ENCODE assay signal across 8 mouse cellular contexts in the genomic region with DNA sequence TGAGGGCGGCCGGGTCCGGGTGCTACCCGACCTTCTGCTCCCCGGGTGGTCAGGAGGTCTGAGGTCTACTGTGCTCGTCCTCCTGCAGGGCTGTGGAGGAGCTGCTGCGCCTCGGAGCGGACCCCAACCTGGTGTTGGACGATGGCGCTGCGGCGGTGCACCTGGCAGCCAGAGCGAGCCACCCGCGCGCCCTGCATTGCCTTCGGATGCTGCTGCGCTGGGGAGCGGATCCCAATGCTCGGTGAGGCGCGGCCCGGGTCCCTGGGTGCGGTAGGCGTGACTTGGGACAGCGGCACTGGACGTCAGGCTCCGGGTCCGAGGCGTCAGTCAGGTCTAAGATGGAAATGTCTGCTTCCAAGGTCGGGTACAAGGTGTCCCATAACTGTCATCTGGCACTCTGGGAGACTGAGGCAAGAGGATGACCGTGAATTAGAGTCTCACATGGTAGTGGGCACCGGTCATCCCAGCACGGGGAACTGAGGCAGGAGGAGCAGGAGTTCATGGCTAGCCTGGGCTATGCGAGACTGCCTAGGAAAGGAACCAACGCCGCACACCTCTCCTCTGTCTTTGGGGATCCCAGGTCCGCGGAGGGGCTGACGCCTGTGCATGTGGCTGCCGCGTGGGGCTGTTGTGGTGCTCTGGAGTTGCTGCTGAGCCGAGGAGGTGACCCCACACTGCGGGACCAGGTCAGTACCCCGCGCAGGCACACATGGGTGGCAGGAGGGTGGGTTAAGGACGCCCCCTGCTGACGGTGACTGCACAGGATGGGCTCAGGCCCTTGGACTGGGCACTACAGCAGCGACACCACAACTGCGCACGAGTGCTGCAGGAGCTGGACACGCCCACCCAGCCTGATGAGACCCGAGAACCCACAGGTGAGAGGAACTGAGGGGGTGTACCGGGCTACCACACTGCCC. TPM values are rescaled to one million over a fixed set of nuclear protein-coding genes. Genes with fewer than 3 reads are reported as not detected.
DNase-seq lines count a peak whose midpoint lies in the region; ATAC-seq and TF ChIP-seq lines count a peak whose summit lies in the region.

No protein-coding gene starts in this region.

- peaks cover 26% of the 10 kb centered on the region for H3K4me1 ChIP-seq in heart, embryonic 15.5 days (replicated peaks)
- H3K4me1 ChIP-seq in kidney, postnatal 0 days (replicated peaks; ENCODE audit: insufficient read depth, low read length) = peaks cover 7% of the 10 kb centered on the region
- peaks cover 37% of the 10 kb centered on the region for H3K4me1 ChIP-seq in small intestine, adult 2 months (ENCODE audit: control insufficient read depth, insufficient read depth, insufficient read length, low read length)

- peak overlapping the region; percentile 74 for H3K9ac ChIP-seq in heart, embryonic 15.5 days
- H3K9ac ChIP-seq in kidney, postnatal 0 days (ENCODE audit: low read depth, low read length) = peak overlapping the region; percentile 58

- H3K36me3 ChIP-seq in C2C12 (ENCODE audit: control insufficient read depth, insufficient read depth) = peaks cover 29% of the 10 kb centered on the region
- peaks cover 18% of the 10 kb centered on the region; the same call in 1 of the 2 replicates for H3K36me3 ChIP-seq in heart, embryonic 15.5 days
- H3K36me3 ChIP-seq in kidney, postnatal 0 days (ENCODE audit: insufficient read depth, low read length) = 0 out of 2 replicates have a peak, but pooled peaks cover 4% of the 10 kb centered on the region
- H3K36me3 ChIP-seq in small intestine, adult 2 months (ENCODE audit: control insufficient read depth, insufficient read depth, low read length) = 0 out of 2 replicates have a peak, but pooled peaks cover 2% of the 10 kb centered on the region

- WGBS in heart, embryonic 15.5 days = 1% methylated on average over 55 of the region's 55 CpGs
- WGBS in kidney, postnatal 0 days = 1% methylated on average over 54 of the region's 55 CpGs
- WGBS in small intestine, adult 2 months = under 1% methylated on average over 55 of the region's 55 CpGs

- peak overlapping the region; percentile 84 for H3K4me3 ChIP-seq in C2C12 (ENCODE audit: insufficient read depth, poor library complexity, severe bottlenecking)
- peak overlapping the region; percentile 72 for H3K4me3 ChIP-seq in heart, embryonic 15.5 days
- H3K4me3 ChIP-seq in kidney, postnatal 0 days (replicated peaks; ENCODE audit: low read depth, low read length) = peak overlapping the region; percentile 44
- peak overlapping the region; percentile 68 for H3K4me3 ChIP-seq in small intestine, adult 2 months (ENCODE audit: low read depth, low read length)

- peaks cover 22% of the 10 kb centered on the region for H3K79me2 ChIP-seq in C2C12 (ENCODE audit: control insufficient read depth, insufficient read depth)

- H3K9me3 ChIP-seq in heart, embryonic 15.5 days (replicated peaks) = no peaks in the 10 kb centered on the region
- H3K9me3 ChIP-seq in kidney, postnatal 0 days (replicated peaks; ENCODE audit: low read length) = no peaks in the 10 kb centered on the region

- TF ChIP-seq CTCF in C2C12 (IDR thresholded peaks at IDR 0.05; ENCODE audit: control insufficient read depth, insufficient read depth, insufficient read length) (peak; percentile 99), Patski (IDR thresholded peaks at IDR 0.05) (no peak)
- TF ChIP-seq CTCF in kidney, postnatal 0 days (IDR thresholded peaks at IDR 0.05; ENCODE audit: low read depth) = peak; percentile 85
- TF ChIP-seq CTCF in small intestine, adult 2 months (IDR thresholded peaks at IDR 0.05; ENCODE audit: extremely low read depth, insufficient read length, insufficient replicate concordance, low read depth, low read length) = peak; percentile 68

- H3K27ac ChIP-seq in heart, embryonic 15.5 days = peak overlapping the region; percentile 34; the same call in 1 of the 2 replicates
- no peak overlapping the region for H3K27ac ChIP-seq in kidney, postnatal 0 days
- no peak overlapping the region for H3K27ac ChIP-seq in small intestine, adult 2 months (ENCODE audit: insufficient read depth, low read depth, low read length)

- H3K79me3 ChIP-seq in C2C12 (ENCODE audit: low read depth) = peaks cover 6% of the 10 kb centered on the region

- in situ Hi-C loops in Patski (cut with MboI; ENCODE audit: low pct_unique_long_range_greater_than_20kb) = loop anchor here (5.0 kb wide), 1 partner anchor 34 kb away; a partner anchor contains a TSS

- CTCF ChIA-PET in Patski (lab: Charles Lee) = interaction anchor here (0.9 to 1.2 kb wide), 6 partner anchors 10 to 33 kb away, joined by 3 to 7 read pairs (median 4); a partner anchor contains a TSS

- peak overlapping the region; percentile 95 for H3K4me2 ChIP-seq in heart, embryonic 15.5 days
- H3K4me2 ChIP-seq in kidney, postnatal 0 days (ENCODE audit: low read length) = peak overlapping the region; percentile 69

- no peak for DNase-seq in Patski (ENCODE audit: low read depth, low spot score)
- peak; percentile 87 for DNase-seq in embryo, embryonic 9.5 days (ENCODE audit: extremely low spot score)
- DNase-seq in kidney, postnatal 0 days (ENCODE audit: low spot score) = peak; percentile 82
- DNase-seq in lung, postnatal 4 days = peak; percentile 85 to 86
- no peak for DNase-seq in right cerebral cortex, adult 2 months (ENCODE audit: low spot score in 2 of 2)

- no peak for TF ChIP-seq POLR2A in small intestine, adult 2 months (IDR thresholded peaks at IDR 0.05; ENCODE audit: low read depth, low read length)

- ATAC-seq in Patski = peak; percentile 56
- ATAC-seq in heart, embryonic 15.5 days (replicated peaks; ENCODE audit: insufficient number of reproducible peaks, insufficient read depth, low FRiP score, low read depth) = peak; percentile 71; the same call in 1 of the 2 replicates
- peak; percentile 83 for ATAC-seq in kidney, postnatal 0 days (replicated peaks; ENCODE audit: low FRiP score, low read depth)

- H3K27me3 ChIP-seq in C2C12 (ENCODE audit: control insufficient read depth, insufficient read depth, insufficient read length) (no peaks in the 10 kb centered on the region), Patski (no peaks in the 10 kb centered on the region)
- no peaks in the 10 kb centered on the region for H3K27me3 ChIP-seq in heart, embryonic 15.5 days
- no peaks in the 10 kb centered on the region for H3K27me3 ChIP-seq in kidney, postnatal 0 days (ENCODE audit: insufficient read depth, low read length)
- no peaks in the 10 kb centered on the region for H3K27me3 ChIP-seq in small intestine, adult 2 months (ENCODE audit: control insufficient read depth, insufficient read depth, low read length)

- peak overlapping the region; percentile 96 for H3ac ChIP-seq in C2C12 (ENCODE audit: control insufficient read depth, insufficient read length, low read depth)

- POLR2A ChIA-PET in Patski (lab: Charles Lee) = interaction anchor here (1.4 kb wide), 1 partner anchor 35 kb away, joined by 4 read pairs; no protein-coding TSS in a partner anchor

TF ChIP-seq in C2C12, 6 proteins besides CTCF, POLR2A, EP300 and RAD21:
- no peak for TF ChIP-seq USF1 (IDR thresholded peaks at IDR 0.05; ENCODE audit: low read depth)
- no peak for TF ChIP-seq FOSL1 (IDR thresholded peaks at IDR 0.05; ENCODE audit: insufficient read depth, low read length, poor library complexity, severe bottlenecking)
- TF ChIP-seq MAX (IDR thresholded peaks at IDR 0.05) = peak; percentile 63

RNA-seq across cellular contexts. Expression of a gene that starts 0.5 kb away (rescaled TPM):
- 6.3 TPM for polyA plus RNA-seq in C2C12 (2012; fragmentation: generic; extraction: Trizol)
- 9.0 TPM for polyA plus RNA-seq in Patski (2021)
- 23.0 and 34.0 TPM in 2 replicates for polyA plus RNA-seq in heart, embryonic 15.5 days (2015; fragmentation: Nextera tagmentation; extraction: Ambion mirVana)
- 7.9 and 9.2 TPM in 2 replicates for polyA plus RNA-seq in kidney, postnatal 0 days (2015; fragmentation: Nextera tagmentation; extraction: Ambion mirVana)
- polyA plus RNA-seq in small intestine, adult 2 months (2012; rRNA removed) = 12.6 and 13.8 TPM in 2 replicates

RNA-seq across cellular contexts. Expression of a gene that starts 9.7 kb away (rescaled TPM):
- polyA plus RNA-seq in C2C12 (2012; fragmentation: generic; extraction: Trizol) (118 TPM), Patski (2021) (103 TPM)
- 75.5 and 89.9 TPM in 2 replicates for polyA plus RNA-seq in heart, embryonic 15.5 days (2015; fragmentation: Nextera tagmentation; extraction: Ambion mirVana)
- polyA plus RNA-seq in kidney, postnatal 0 days (2015; fragmentation: Nextera tagmentation; extraction: Ambion mirVana) = 92.3 and 96.4 TPM in 2 replicates
- polyA plus RNA-seq in small intestine, adult 2 months (2012; rRNA removed) = 64.5 and 119 TPM in 2 replicates

RNA-seq across cellular contexts. Expression of a gene that starts 10.8 kb away (rescaled TPM):
- polyA plus RNA-seq in C2C12 (2012; fragmentation: generic; extraction: Trizol) (0.04 TPM), Patski (2021) (0.36 TPM)
- 14.6 and 17.3 TPM in 2 replicates for polyA plus RNA-seq in heart, embryonic 15.5 days (2015; fragmentation: Nextera tagmentation; extraction: Ambion mirVana)
- 18.8 and 20.4 TPM in 2 replicates for polyA plus RNA-seq in kidney, postnatal 0 days (2015; fragmentation: Nextera tagmentation; extraction: Ambion mirVana)
- polyA plus RNA-seq in small intestine, adult 2 months (2012; rRNA removed) = 5.8 and 7.8 TPM in 2 replicates

RNA-seq across cellular contexts. Expression of a gene that starts 24.6 kb away (rescaled TPM):
- 73.0 TPM for polyA plus RNA-seq in C2C12 (2012; fragmentation: generic; extraction: Trizol)
- 140 TPM for polyA plus RNA-seq in Patski (2021)
- polyA plus RNA-seq in heart, embryonic 15.5 days (2015; fragmentation: Nextera tagmentation; extraction: Ambion mirVana) = 43.4 and 51.5 TPM in 2 replicates
- 110 and 138 TPM in 2 replicates for polyA plus RNA-seq in kidney, postnatal 0 days (2015; fragmentation: Nextera tagmentation; extraction: Ambion mirVana)
- 233 and 448 TPM in 2 replicates for polyA plus RNA-seq in small intestine, adult 2 months (2012; rRNA removed)

RNA-seq across cellular contexts. Expression of a gene that starts 35.3 kb away (rescaled TPM):
- polyA plus RNA-seq in C2C12 (2012; fragmentation: generic; extraction: Trizol) = 11.2 TPM
- 19.9 TPM for polyA plus RNA-seq in Patski (2021)
- 4.9 and 7.2 TPM in 2 replicates for polyA plus RNA-seq in heart, embryonic 15.5 days (2015; fragmentation: Nextera tagmentation; extraction: Ambion mirVana)
- polyA plus RNA-seq in kidney, postnatal 0 days (2015; fragmentation: Nextera tagmentation; extraction: Ambion mirVana) = 8.1 and 8.4 TPM in 2 replicates
- polyA plus RNA-seq in small intestine, adult 2 months (2012; rRNA removed) = 19.7 and 70.3 TPM in 2 replicates

Comparison
In these comparisons a context has a peak if more than half of its experiments do, and no peak if none do; other contexts are left out.
1. DNase-seq: peak in embryo, embryonic 9.5 days (single experiment), kidney, postnatal 0 days (single experiment) and lung, postnatal 4 days (2 of 2); none in Patski (single experiment) and right cerebral cortex, adult 2 months (0 of 2).
2. Peak in every context shown above with its lines, with median percentiles within 50 percentile points of each other: H3K4me3 ChIP-seq and ATAC-seq.